Mouse (Mus musculus): ENCODE results near the gene Gm11492.

The Gm11492 gene

DNA sequence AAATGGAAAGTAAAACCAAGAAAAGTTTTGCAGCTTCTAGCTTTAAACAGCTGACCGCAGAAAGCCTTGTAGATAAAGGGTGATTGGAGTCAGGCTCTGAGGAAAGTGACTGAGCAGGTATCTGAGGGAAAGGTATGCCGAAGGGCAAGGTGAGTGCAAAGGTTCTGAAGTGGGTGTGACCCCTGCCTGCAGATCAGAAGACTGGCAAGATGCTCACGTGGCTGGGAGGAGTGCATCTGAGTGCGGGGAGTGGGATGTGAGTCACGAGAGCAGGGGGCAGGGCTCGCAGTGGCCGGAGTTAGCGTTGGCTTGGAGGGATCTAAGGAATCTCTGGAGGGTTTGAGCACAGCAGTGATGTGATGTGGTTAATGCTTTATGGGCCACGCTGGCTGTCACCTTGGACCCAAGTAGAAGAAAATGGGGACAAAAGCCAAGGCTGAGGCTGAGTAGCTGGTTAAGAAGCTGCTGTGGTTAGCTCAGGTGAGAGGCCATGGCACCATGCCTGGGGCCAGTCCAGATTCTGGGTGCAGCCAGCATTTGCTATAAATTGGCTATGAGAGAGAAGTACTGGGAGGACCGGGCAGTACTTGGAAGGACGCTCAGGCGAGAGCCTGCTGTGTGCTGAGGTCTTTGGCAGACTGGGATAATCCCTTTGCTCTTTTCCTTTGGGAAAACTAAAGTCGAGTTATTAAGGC, 33.1 kb downstream of the Gm11492 start:
- DNase-seq (ENCODE audit: extremely low spot score), result no peak

- no peak for DNase-seq (ENCODE audit: extremely low spot score)
These were observed 33.9 kb downstream of the Gm11492 start for GRCm38 (mm10) chr11:87600322-87600853.

DNA sequence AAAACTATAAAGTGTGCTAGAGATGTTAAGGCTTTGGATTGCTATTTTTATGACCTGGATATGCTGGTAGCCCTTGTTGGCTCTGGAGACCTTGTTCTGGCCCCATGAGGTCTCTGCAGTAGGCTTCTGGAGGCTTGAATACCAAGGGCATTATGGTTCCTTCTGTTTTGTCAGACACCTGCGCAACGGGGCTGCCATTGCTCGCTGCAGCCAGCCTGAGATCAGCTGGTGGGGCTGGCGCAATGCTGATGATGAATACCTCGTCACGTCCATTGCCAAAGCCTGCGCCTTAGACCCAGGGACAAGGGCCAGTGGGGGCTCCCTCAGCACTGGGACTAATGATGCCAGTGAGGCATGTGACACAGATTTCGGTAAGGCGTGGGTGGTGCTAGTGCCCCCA, 35.8 kb downstream of the Gm11492 start:
- no peak for DNase-seq (ENCODE audit: extremely low spot score)

DNA sequence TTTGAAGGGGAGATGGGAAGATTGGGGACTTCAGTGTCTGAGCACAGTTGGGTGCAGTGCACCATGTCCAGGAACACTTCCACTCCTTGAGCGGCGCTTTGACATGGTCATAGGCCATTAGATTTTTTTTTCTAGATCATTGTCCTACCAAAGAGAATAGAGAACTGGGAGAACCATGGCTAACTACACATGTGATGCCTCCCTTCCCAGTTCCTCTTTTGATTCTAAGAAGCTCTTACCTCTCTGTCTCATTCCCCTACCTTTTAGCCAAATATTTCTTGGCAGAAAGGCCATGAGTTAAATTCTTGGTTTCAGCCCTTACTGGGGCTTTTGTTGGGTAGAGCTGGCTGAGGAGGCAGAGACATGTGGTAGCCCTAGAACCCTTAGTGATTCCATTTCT, 37.1 kb downstream of the Gm11492 start:
- DNase-seq (ENCODE audit: extremely low spot score), result no peak

DNA sequence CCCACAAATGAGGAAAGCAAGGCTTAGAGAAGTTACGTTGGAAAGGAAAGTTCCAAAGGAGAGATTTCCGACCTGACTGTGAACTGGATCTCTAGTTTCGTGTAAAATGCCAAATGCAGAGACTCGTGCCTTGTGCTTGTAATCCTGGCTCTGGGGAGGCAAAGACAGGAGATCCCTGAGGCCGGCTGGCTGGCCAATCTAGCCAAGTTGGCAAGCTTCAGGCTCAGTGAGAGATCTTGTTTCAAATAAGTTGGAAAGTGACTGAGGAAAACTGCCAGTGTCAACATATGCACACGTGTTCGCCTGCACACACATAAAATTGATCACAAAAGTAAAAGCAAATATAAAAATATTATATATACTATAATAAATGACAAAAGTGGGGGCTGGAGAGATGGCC, 42.8 kb downstream of the Gm11492 start:
- no peak for DNase-seq (ENCODE audit: extremely low spot score)

DNA sequence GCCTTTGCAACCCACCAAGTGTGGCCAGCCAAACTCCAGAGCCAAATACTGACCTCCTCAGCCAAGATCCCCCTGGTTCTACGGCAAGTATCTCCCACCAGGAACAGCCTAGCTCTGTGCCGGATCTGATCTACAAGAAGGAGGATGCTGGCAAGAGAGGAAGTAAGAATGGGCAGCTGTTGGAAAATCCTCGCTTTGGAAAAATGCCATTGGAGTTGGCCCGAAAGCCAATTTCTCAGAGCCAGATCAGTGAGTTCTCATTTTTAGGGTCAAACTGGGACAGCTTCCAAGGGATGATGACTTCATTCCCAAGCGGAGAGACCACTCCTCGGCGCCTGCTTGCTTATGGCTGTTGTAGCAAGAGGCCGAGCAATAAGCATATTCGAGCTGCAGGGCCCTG, 45.1 kb downstream of the Gm11492 start:
- no peak for DNase-seq (ENCODE audit: extremely low spot score)

DNA sequence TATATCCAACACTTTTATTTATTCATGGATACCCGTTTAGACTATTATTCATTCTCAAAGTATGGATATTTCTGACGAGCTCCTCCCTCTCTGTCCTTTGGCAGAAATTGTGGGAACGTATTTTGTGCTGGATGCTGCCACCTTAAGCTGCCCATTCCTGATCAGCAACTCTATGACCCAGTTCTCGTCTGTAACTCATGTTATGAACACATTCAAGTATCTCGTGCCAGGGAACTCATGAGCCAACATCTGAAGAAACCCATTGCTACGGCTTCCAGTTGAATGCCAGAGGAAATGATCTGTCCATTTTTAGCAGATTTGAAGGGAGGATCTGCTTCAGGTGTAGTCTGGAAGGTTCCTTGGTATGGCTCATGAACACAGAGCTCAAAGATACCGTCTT, 47.5 kb downstream of the Gm11492 start:
- DNase-seq (ENCODE audit: extremely low spot score), result no peak

DNA sequence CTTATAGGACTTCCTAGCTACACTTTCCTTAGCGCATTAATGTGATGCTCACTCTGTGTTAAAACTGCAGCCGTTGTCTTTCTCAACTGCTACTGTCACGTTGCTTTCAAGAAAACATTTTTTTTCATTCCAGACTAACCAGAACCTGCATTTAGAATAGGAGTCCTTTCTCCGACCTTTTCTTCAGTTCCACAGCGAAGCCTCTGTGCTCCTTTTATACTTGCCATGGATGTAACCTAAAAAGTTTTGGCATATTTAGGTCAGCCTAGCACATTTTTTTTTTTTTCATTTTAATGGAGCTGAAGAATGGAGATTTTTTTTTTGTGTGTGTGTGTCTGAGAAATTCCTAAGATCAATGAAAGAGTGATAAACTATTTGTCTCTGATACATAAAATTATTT, 49.1 kb downstream of the Gm11492 start:
- no peak for DNase-seq (ENCODE audit: extremely low spot score)

- DNase-seq (ENCODE audit: extremely low spot score), result no peak
These were observed 49.5 kb downstream of the Gm11492 start for GRCm38 (mm10) chr11:87615952-87616351.

DNA sequence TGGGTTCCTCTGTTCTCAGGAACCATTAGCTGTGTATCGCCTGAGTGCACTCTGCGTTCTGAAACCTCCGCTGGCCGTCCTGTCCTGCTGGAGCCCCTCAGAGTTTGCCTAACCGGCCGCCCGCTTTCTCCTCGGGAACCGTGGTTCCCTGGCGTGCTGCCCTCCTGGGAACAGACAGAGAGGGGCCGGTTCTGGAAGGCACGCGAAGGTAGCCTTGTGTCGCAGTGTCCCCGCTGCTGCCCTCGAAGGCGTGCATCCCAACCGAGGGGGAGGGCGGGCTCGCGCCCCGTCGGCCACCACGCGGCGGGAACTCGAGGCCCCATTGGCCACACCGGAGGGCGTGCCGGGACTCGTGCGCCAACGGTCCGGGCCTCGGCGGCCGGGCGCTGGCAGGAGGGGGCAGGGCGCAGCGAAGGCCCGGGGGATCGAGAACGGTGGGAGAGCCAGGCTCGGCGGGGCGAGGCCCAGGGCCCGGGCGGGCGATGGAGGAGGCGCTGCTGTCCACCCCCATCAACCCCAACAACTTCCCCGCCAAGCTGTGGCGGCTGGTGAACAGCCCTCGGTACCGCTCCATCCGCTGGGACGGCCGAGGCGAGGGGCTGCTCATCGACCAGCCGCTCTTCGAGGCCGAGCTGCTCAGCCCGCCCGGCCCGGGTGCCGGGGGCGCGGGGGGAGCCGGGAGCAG, 50.5 kb downstream of the Gm11492 start, which contains the start of gene Hsf5:
Gene Hsf5, plus strand, starts transcription at position 375 of the 685 bp plus-strand sequence.
- no peak for DNase-seq (ENCODE audit: extremely low spot score)

GRCm38 (mm10) chr11:87617606-87618005, 51.2 kb downstream of the Gm11492 start:
- no peak for DNase-seq (ENCODE audit: extremely low spot score)

All from embryo, embryonic 9.5 days (tissue).